ENCODE assay signal across 26 mouse cellular contexts in the genomic region with DNA sequence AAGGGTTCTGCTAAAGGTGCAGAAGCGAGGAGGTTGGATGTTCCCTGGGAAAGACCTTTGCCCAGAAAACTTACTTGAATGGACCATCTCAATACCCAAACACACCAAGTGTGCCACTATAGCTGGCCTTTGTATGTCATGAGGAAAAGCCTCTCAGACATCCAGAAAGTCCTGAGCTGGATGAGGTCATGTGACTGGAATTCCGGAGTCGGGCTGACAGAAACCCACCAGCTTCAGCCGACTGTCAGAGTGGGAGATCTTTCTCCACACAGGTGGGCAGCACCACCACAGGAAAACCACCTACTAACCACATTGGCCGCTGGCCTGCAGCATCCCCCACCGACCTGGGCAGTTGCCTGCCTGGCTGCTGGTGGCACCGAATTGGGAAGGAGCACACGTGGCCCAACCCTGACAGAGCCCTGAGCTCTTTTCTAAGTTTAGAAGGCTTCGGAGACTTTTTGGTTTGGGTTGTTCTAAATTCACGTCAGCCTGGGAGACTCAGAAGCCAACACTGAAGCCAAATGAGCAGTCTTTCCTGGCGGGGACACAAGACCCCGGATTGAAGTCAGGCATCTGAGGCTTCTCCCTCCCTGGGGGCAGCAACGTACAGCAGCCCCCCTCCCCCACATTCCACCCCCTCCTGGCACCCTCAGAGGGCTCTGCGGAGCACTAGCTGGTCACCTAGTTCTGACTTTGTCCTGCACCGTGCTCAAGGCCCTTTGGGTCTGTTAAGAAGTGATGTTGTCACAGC.
A peak's percentile ranks its signal among the peaks of the same experiment; 100 is the strongest.
DNase-seq lines count a peak whose midpoint lies in the region; ATAC-seq and TF ChIP-seq lines count a peak whose summit lies in the region.
"Had no signal": no experiment of that assay in that cellular context is flagged by ENCODE, and none has a peak within 500 bp of the region (broad histone marks: within the 10 kb centered on the region; RNA-seq: fewer than 3 reads in every experiment).

No protein-coding gene starts in this region.

- H3K36me3 ChIP-seq in heart, embryonic 13.5 days, result peaks cover 16% of the 10 kb centered on the region
- no peaks in the 10 kb centered on the region for H3K36me3 ChIP-seq in myocyte (ENCODE audit: control insufficient read depth, insufficient read depth)
- H3K36me3 ChIP-seq: embryonic facial prominence, embryonic 15.5 days; forebrain, embryonic 15.5 days; hindbrain, embryonic 10.5 days; midbrain, embryonic 13.5 days had no signal

- no peak for DNase-seq in gastrocnemius, adult 2 months
- no peak for DNase-seq in gastrocnemius, postnatal 4 days (ENCODE audit: low spot score in 2 of 2)
- no peak for DNase-seq in heart, postnatal 14 days
- DNase-seq in ovary, postnatal 14 days (ENCODE audit: low spot score), result no peak
- no peak for DNase-seq in cerebellum, postnatal 10 days
- DNase-seq: adrenal gland, postnatal 14 days; cerebellum, adult 9-10 months; gastrocnemius, postnatal 25 days; kidney, adult 8-10 months; kidney, postnatal 14 days; liver, postnatal 0 days; lung, postnatal 10 days; right cerebral cortex, postnatal 25 days; spleen, adult 18-20 months; thymus, adult 18-20 months; thymus, postnatal 36 days had no signal

- peak overlapping the region; percentile 16; the same call in 1 of the 2 replicates for H3K4me2 ChIP-seq in heart, embryonic 13.5 days
- H3K4me2 ChIP-seq in myocyte (ENCODE audit: low read depth), result no peak overlapping the region
- H3K4me2 ChIP-seq: embryonic facial prominence, embryonic 15.5 days; forebrain, embryonic 15.5 days; liver, embryonic 11.5 days; midbrain, embryonic 13.5 days had no signal

- H3K4me3 ChIP-seq in gastrocnemius, adult 2 months, result no peak overlapping the region
- H3K4me3 ChIP-seq in heart, embryonic 13.5 days, result no peak overlapping the region
- no peak overlapping the region for H3K4me3 ChIP-seq in brown adipose tissue, adult 24 weeks (ENCODE audit: insufficient read depth, low read depth, low read length)
- no peak overlapping the region for H3K4me3 ChIP-seq in myocyte
- H3K4me3 ChIP-seq: embryonic facial prominence, embryonic 15.5 days; forebrain, embryonic 15.5 days; hindbrain, embryonic 10.5 days; midbrain, embryonic 13.5 days had no signal

- H3K27me3 ChIP-seq in heart, embryonic 13.5 days (replicated peaks), result no peaks in the 10 kb centered on the region
- H3K27me3 ChIP-seq in myocyte (ENCODE audit: control insufficient read depth, insufficient read depth, insufficient read length), result no peaks in the 10 kb centered on the region
- H3K27me3 ChIP-seq: embryonic facial prominence, embryonic 15.5 days; forebrain, embryonic 15.5 days; midbrain, embryonic 13.5 days had no signal

- H3ac ChIP-seq in myocyte (ENCODE audit: control insufficient read depth, insufficient read length), result no peak overlapping the region

- no peaks in the 10 kb centered on the region for H3K79me2 ChIP-seq in myocyte (ENCODE audit: control insufficient read depth, insufficient read depth)

- intact Hi-C loops in gastrocnemius, adult 2 months (cut with DNase I), result no loop called here
- intact Hi-C loops in heart, postnatal 14 days (cut with DNase I), result no loop called here

- TF ChIP-seq CTCF in gastrocnemius, adult 2 months (IDR thresholded peaks at IDR 0.05), result no peak

- peak overlapping the region; percentile 47; the same call in 1 of the 2 replicates for H3K9ac ChIP-seq in heart, embryonic 13.5 days
- H3K9ac ChIP-seq: embryonic facial prominence, embryonic 15.5 days; forebrain, embryonic 15.5 days; liver, postnatal 0 days; midbrain, embryonic 13.5 days had no signal

- ATAC-seq in heart, embryonic 13.5 days (ENCODE audit: extremely low read depth, insufficient number of reproducible peaks, low FRiP score, low TSS enrichment), result no peak
- ATAC-seq: CD4-positive, CD25-positive, alpha-beta regulatory T cell, adult 4 months; forebrain, embryonic 15.5 days; hindbrain, postnatal 0 days; liver, postnatal 0 days; midbrain, embryonic 13.5 days had no signal

- no peak for TF ChIP-seq POLR2A in myocyte (IDR thresholded peaks at IDR 0.05; ENCODE audit: insufficient read length, low read depth)

- peaks cover 80% of the 10 kb centered on the region for H3K4me1 ChIP-seq in heart, embryonic 13.5 days
- peaks cover 72% of the 10 kb centered on the region for H3K4me1 ChIP-seq in brown adipose tissue, adult 24 weeks (ENCODE audit: control insufficient read depth, insufficient read depth, insufficient read length, low read length)
- H3K4me1 ChIP-seq: forebrain, embryonic 15.5 days; midbrain, embryonic 13.5 days had no signal

- WGBS in heart, embryonic 13.5 days, result 60% methylated on average over 15 of the region's 15 CpGs

- no peaks in the 10 kb centered on the region for H3K9me3 ChIP-seq in heart, embryonic 13.5 days
- H3K9me3 ChIP-seq: embryonic facial prominence, embryonic 15.5 days; forebrain, embryonic 15.5 days; hindbrain, embryonic 10.5 days; midbrain, embryonic 13.5 days had no signal

- H3K27ac ChIP-seq in gastrocnemius, adult 2 months, result peak overlapping the region; percentile 86
- H3K27ac ChIP-seq in heart, embryonic 13.5 days (replicated peaks), result peak overlapping the region; percentile 85
- H3K27ac ChIP-seq in brown adipose tissue, adult 24 weeks (replicated peaks; ENCODE audit: low read depth, low read length), result peak overlapping the region; percentile 67
- H3K27ac ChIP-seq: embryonic facial prominence, embryonic 15.5 days; forebrain, embryonic 15.5 days; hindbrain, embryonic 10.5 days; hindbrain, postnatal 0 days; midbrain, embryonic 13.5 days had no signal

TF ChIP-seq in myocyte, 11 proteins besides CTCF, POLR2A, EP300 and RAD21:
- peak in 1 of 3 experiments; percentile 48 for TF ChIP-seq MYOG (IDR thresholded peaks at IDR 0.05; ENCODE audit: control insufficient read depth in 1 of 3, insufficient read depth in 1 of 3, insufficient read length in 2 of 3, low read depth in 2 of 3)
- TF ChIP-seq MYOD1 (IDR thresholded peaks at IDR 0.05; ENCODE audit: control insufficient read depth in 1 of 3, insufficient read length in 2 of 3, low read depth in 2 of 3), result peak in 1 of 3 experiments; percentile 34
- peak; percentile 58 for TF ChIP-seq USF1 (IDR thresholded peaks at IDR 0.05; ENCODE audit: low read depth)
- TF ChIP-seq CEBPB (IDR thresholded peaks at IDR 0.05; ENCODE audit: insufficient read depth, poor library complexity, severe bottlenecking), result no peak
